Mouse (Mus musculus) CD8-positive naive resting alpha-beta T cell, adult 57 days (primary cell): Measurements from ENCODE around the gene Serpina3a. TPM values are rescaled to one million over a fixed set of nuclear protein-coding genes. Genes with fewer than 3 reads are reported as not detected.

ENCODE experiments used
- total RNA-seq: library from RNA; stranded (reverse); gene quantifications from one replicate; pipeline ENCODE4 v1.2.4, GENCODE M21; 2023

Serpina3a gene
- total RNA-seq: not detected

GRCm38 (mm10) chr12:104112333-104112732, at the start of gene Serpina3a:
Serpina3a (plus strand) TSS chr12:104112724.

DNA sequence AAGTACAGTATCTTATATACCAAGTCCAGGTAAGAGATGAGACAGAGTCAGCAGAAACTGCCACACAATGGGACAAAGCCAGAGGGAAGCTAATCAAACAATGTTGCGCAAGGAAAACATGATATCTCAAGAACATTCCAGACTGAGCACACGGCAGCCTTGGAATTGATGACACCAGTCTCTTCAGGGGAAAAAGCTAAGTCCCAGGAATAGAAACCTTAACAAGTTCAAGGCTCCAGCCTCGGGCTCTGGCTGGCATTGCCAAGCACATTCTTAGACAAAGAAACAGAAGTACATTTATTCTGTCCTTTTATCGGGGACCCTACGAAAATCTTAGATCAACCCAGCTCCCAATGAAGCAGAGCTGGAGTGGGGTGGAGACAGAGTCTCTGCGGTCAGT, 11.8 kb upstream of the Serpina3a start, which contains the start of gene Serpina5:
Serpina5 (plus strand) TSS at position 346 of the 400 bp plus-strand sequence.

GRCm38 (mm10) chr12:104127696-104128095, 15.2 kb downstream of the Serpina3a start, which contains the start of gene Serpina3b:
Serpina3b (plus strand) TSS chr12:104127996.

GRCm38 (mm10) chr12:104153656-104154055, 41.1 kb downstream of the Serpina3a start, which contains the start of gene Serpina3c:
Serpina3c (minus strand) TSS chr12:104153870.

Other genes with a start within 250 kb of the Serpina3a start
- not detected for gene Serpina1a, start 249.2 kb upstream of the Serpina3a start, total RNA-seq
- gene Serpina1c, start 207.8 kb upstream of the Serpina3a start, total RNA-seq: not detected
- not detected for gene Serpina1e, start 153.7 kb upstream of the Serpina3a start, total RNA-seq
- not detected for gene Serpina11, start 122.8 kb upstream of the Serpina3a start, total RNA-seq
- gene Serpina9, start 99.0 kb upstream of the Serpina3a start, total RNA-seq: not detected
- gene Serpina12, start 68.3 kb upstream of the Serpina3a start, total RNA-seq: not detected
- not detected for gene Serpina5, start 11.6 kb upstream of the Serpina3a start, total RNA-seq
- gene Serpina3b, start 15.3 kb downstream of the Serpina3a start, total RNA-seq: not detected
- not detected for gene Serpina3c, start 41.1 kb downstream of the Serpina3a start, total RNA-seq
- gene Serpina3f, start 101.8 kb downstream of the Serpina3a start, total RNA-seq: 0.21 TPM
- 9.5 TPM for gene Serpina3g, start 123.5 kb downstream of the Serpina3a start, total RNA-seq
- gene Serpina3i, start 150.4 kb downstream of the Serpina3a start, total RNA-seq: not detected
- gene Serpina3j, start 201.8 kb downstream of the Serpina3a start, total RNA-seq: not detected
- not detected for gene Serpina3k, start 225.8 kb downstream of the Serpina3a start, total RNA-seq
- gene Serpina3m, start 225.8 kb downstream of the Serpina3a start, total RNA-seq: not detected